Mouse (Mus musculus): ENCODE measurements around the gene H2-M2. TPM values are rescaled to one million over a fixed set of nuclear protein-coding genes. Genes with fewer than 3 reads are reported as not detected.
"Not testable (repeated sequence)": the region's sequence is repeated elsewhere in the genome, so short reads cannot be mapped to it uniquely, and the experiment has no call there.

The H2-M2 gene
- polyA plus RNA-seq (2016; fragmentation: Nextera tagmentation; extraction: Ambion mirVana): not detected in 2 replicates

- no peaks in the 10 kb centered on the region for H3K36me3 ChIP-seq
- H3K9ac ChIP-seq: no peak within 1 kb of the TSS
- no peaks in the 10 kb centered on the region for H3K9me3 ChIP-seq (replicated peaks)
- no peak within 1 kb of the TSS for H3K4me2 ChIP-seq
- no peak within 1 kb of the TSS for H3K4me3 ChIP-seq
- no peak for ATAC-seq
- 69% methylated on average over 2 of the region's 2 CpGs for WGBS (ENCODE audit: insufficient replicate concordance)
- H3K4me1 ChIP-seq: no peaks in the 10 kb centered on the region
- no peak within 1 kb of the TSS for H3K27ac ChIP-seq
- H3K27me3 ChIP-seq (replicated peaks): no peaks in the 10 kb centered on the region
Observed at GRCm38 (mm10) chr17:37483452-37483851, at the start of gene H2-M2. TSS of gene H2-M2 (minus strand) at chr17:37483552.

DNA sequence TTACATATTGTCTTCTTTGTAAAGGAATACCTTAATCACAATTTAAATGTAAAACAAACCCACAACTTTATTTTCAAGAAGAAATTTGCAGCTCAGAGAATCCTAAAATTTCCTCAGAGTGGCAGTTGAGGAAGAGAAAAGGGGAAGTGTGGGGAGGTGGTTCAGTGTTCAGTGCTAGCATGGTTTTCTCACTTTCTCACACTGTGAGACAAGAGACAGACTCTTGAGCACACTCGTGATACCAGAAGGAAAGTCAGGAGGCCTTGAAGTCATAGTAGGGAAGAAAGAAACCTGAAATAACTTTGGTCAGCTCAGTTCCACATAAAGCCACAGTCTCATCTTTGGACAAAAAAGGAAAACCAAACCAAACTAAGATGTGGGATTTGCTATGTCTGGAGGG, 42.1 kb upstream of the H2-M2 start:
- not testable (repeated sequence) for H3K36me3 ChIP-seq; H3K4me3 ChIP-seq; H3K4me1 ChIP-seq; H3K27ac ChIP-seq; H3K9ac ChIP-seq; H3K27me3 ChIP-seq (replicated peaks); ATAC-seq; H3K4me2 ChIP-seq; H3K9me3 ChIP-seq (replicated peaks)
- 17% methylated on average over 1 of the region's 1 CpGs for WGBS (ENCODE audit: insufficient replicate concordance)

GRCm38 (mm10) chr17:37524612-37525011, 41.3 kb upstream of the H2-M2 start:
- H3K9ac ChIP-seq; H3K36me3 ChIP-seq; H3K4me2 ChIP-seq; H3K27me3 ChIP-seq (replicated peaks); ATAC-seq; H3K9me3 ChIP-seq (replicated peaks); H3K4me3 ChIP-seq; H3K27ac ChIP-seq; H3K4me1 ChIP-seq: not testable (repeated sequence)

GRCm38 (mm10) chr17:37507730-37508129, 24.4 kb upstream of the H2-M2 start, which contains the start of gene Olfr111:
TSS of gene Olfr111 (plus strand) at chr17:37508030.
- WGBS (ENCODE audit: insufficient replicate concordance): 71% methylated on average over 4 of the region's 4 CpGs
- no peak within 1 kb of the TSS for H3K9ac ChIP-seq
- H3K4me3 ChIP-seq: no peak within 1 kb of the TSS
- ATAC-seq: no peak
- no peak within 1 kb of the TSS for H3K4me2 ChIP-seq
- no peaks in the 10 kb centered on the region for H3K27me3 ChIP-seq (replicated peaks)
- H3K36me3 ChIP-seq: no peaks in the 10 kb centered on the region
- H3K9me3 ChIP-seq (replicated peaks): no peaks in the 10 kb centered on the region
- H3K4me1 ChIP-seq: no peaks in the 10 kb centered on the region
- H3K27ac ChIP-seq: no peak within 1 kb of the TSS

DNA sequence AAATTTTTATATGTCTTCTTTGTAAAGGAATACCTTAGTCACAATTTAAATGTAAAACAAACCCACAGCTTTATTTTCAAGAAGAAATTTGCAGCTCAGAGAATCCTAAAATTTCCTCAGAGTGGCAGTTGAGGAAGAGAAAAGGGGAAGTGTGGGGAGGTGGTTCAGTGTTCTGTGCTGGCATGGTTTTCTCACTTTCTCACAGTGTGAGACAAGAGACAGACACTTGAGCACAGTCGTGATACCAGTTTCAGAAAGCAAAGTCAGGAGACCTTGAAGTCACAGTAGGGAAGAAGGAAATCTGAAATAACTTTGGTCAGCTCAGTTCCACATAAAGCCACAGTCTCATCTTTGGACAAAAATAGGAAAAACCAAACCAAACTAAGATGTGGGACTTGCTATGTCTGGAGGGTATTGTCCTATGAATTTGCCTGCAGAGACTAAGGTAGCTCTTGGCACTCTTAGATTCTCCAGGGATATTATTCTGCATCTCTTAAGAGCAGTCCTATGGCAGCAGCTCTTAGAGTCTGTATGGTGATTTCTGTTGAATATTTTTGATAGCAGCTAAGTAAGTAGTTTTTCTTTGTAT, 8.7 kb upstream of the H2-M2 start, which contains the start of gene Olfr110:
Gene Olfr110 (plus strand): TSS at position 539 of the 589 bp plus-strand sequence.
- Histone ChIP-seq H3K4me3 (no peak within 1 kb of the TSS), H3K36me3 (no peaks in the 10 kb centered on the region), H3K27me3 (replicated peaks) (no peaks in the 10 kb centered on the region), H3K27ac (no peak within 1 kb of the TSS), H3K4me1 (no peaks in the 10 kb centered on the region), H3K9me3 (replicated peaks) (no peaks in the 10 kb centered on the region), H3K9ac (no peak within 1 kb of the TSS), H3K4me2 (no peak within 1 kb of the TSS)
- WGBS (ENCODE audit: insufficient replicate concordance): 19% methylated on average over 1 of the region's 1 CpGs
- no peak for ATAC-seq

- Histone ChIP-seq H3K4me3 (no peak within 1 kb of the TSS), H3K4me2 (no peak within 1 kb of the TSS), H3K27me3 (replicated peaks) (no peaks in the 10 kb centered on the region), H3K27ac (no peak within 1 kb of the TSS), H3K4me1 (no peaks in the 10 kb centered on the region), H3K36me3 (no peaks in the 10 kb centered on the region), H3K9ac (no peak within 1 kb of the TSS), H3K9me3 (replicated peaks) (no peaks in the 10 kb centered on the region)
- WGBS (ENCODE audit: insufficient replicate concordance): 80% methylated on average over 1 of the region's 1 CpGs
- no peak for ATAC-seq
Observed at GRCm38 (mm10) chr17:37458616-37459015, 24.7 kb downstream of the H2-M2 start, which contains the start of gene Olfr109. TSS of gene Olfr109 (plus strand) at chr17:37458916.

DNA sequence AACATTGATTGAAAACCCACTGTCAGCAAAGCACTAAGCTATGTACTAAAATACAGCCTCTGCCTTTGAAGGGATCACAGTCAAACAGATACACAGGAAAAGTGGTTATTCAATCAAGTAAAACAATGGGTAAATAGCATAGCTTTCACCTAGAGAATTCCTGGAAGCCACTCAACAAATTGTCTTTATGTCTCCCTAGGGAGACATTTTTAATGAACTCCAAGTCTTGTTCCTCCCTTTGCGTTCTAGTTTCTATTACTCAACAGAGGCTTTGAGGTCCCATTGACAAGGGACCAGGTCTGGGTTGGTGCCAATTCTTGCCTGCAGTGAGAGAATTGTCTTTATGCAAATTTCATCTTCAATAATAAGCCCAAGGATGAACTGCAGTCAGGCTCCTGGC, 38.2 kb downstream of the H2-M2 start, which contains the start of gene Olfr108:
Gene Olfr108 (plus strand): TSS at position 301 of the 400 bp plus-strand sequence.
- Histone ChIP-seq H3K27ac (no peak within 1 kb of the TSS), H3K4me3 (no peak within 1 kb of the TSS), H3K36me3 (no peaks in the 10 kb centered on the region), H3K27me3 (replicated peaks) (no peaks in the 10 kb centered on the region), H3K4me1 (no peaks in the 10 kb centered on the region), H3K9me3 (replicated peaks) (no peaks in the 10 kb centered on the region), H3K4me2 (no peak within 1 kb of the TSS), H3K9ac (no peak within 1 kb of the TSS)
- ATAC-seq: no peak
- WGBS (ENCODE audit: insufficient replicate concordance): 65% methylated on average over 1 of the region's 1 CpGs

Other genes with a start within 250 kb of the H2-M2 start
- not detected in 2 replicates for gene Olfr97, start 246.2 kb downstream of the H2-M2 start, polyA plus RNA-seq (2016; fragmentation: Nextera tagmentation; extraction: Ambion mirVana)
- not detected in 2 replicates for gene Olfr98, start 219.8 kb downstream of the H2-M2 start, polyA plus RNA-seq (2016; fragmentation: Nextera tagmentation; extraction: Ambion mirVana)
- gene H2-M3, start 213.3 kb downstream of the H2-M2 start, polyA plus RNA-seq (2016; fragmentation: Nextera tagmentation; extraction: Ambion mirVana): 1.1 and 1.5 TPM in 2 replicates
- gene Olfr99, start 200.1 kb downstream of the H2-M2 start, polyA plus RNA-seq (2016; fragmentation: Nextera tagmentation; extraction: Ambion mirVana): not detected in 2 replicates
- gene Olfr101, start 179.2 kb downstream of the H2-M2 start, polyA plus RNA-seq (2016; fragmentation: Nextera tagmentation; extraction: Ambion mirVana): not detected in 2 replicates
- gene Olfr102, start 166.5 kb downstream of the H2-M2 start, polyA plus RNA-seq (2016; fragmentation: Nextera tagmentation; extraction: Ambion mirVana): not detected in 2 replicates
- not detected in 2 replicates for gene Olfr103, start 143.9 kb downstream of the H2-M2 start, polyA plus RNA-seq (2016; fragmentation: Nextera tagmentation; extraction: Ambion mirVana)
- not detected in 2 replicates for gene Olfr104-ps, start 124.0 kb downstream of the H2-M2 start, polyA plus RNA-seq (2016; fragmentation: Nextera tagmentation; extraction: Ambion mirVana)
- not detected in 2 replicates for gene Olfr105-ps, start 104.5 kb downstream of the H2-M2 start, polyA plus RNA-seq (2016; fragmentation: Nextera tagmentation; extraction: Ambion mirVana)
- not detected in 2 replicates for gene Olfr106-ps, start 93.2 kb downstream of the H2-M2 start, polyA plus RNA-seq (2016; fragmentation: Nextera tagmentation; extraction: Ambion mirVana)
- gene Olfr107, start 84.3 kb downstream of the H2-M2 start, polyA plus RNA-seq (2016; fragmentation: Nextera tagmentation; extraction: Ambion mirVana): not detected in 2 replicates
- not detected in 2 replicates for gene Olfr108, start 38.1 kb downstream of the H2-M2 start, polyA plus RNA-seq (2016; fragmentation: Nextera tagmentation; extraction: Ambion mirVana)
- gene Olfr109, start 24.6 kb downstream of the H2-M2 start, polyA plus RNA-seq (2016; fragmentation: Nextera tagmentation; extraction: Ambion mirVana): not detected in 2 replicates
- not detected in 2 replicates for gene Olfr110, start 8.9 kb upstream of the H2-M2 start, polyA plus RNA-seq (2016; fragmentation: Nextera tagmentation; extraction: Ambion mirVana)
- not detected in 2 replicates for gene Olfr111, start 24.5 kb upstream of the H2-M2 start, polyA plus RNA-seq (2016; fragmentation: Nextera tagmentation; extraction: Ambion mirVana)
- not detected in 2 replicates for gene Olfr112, start 85.9 kb upstream of the H2-M2 start, polyA plus RNA-seq (2016; fragmentation: Nextera tagmentation; extraction: Ambion mirVana)
- gene Olfr113, start 94.1 kb upstream of the H2-M2 start, polyA plus RNA-seq (2016; fragmentation: Nextera tagmentation; extraction: Ambion mirVana): not detected in 2 replicates
- gene Olfr114, start 109.2 kb upstream of the H2-M2 start, polyA plus RNA-seq (2016; fragmentation: Nextera tagmentation; extraction: Ambion mirVana): not detected in 2 replicates
- not detected in 2 replicates for gene Olfr115, start 143.6 kb upstream of the H2-M2 start, polyA plus RNA-seq (2016; fragmentation: Nextera tagmentation; extraction: Ambion mirVana)
- gene Olfr116, start 143.6 kb upstream of the H2-M2 start, polyA plus RNA-seq (2016; fragmentation: Nextera tagmentation; extraction: Ambion mirVana): not detected in 2 replicates
- not detected in 2 replicates for gene Olfr117, start 180.2 kb upstream of the H2-M2 start, polyA plus RNA-seq (2016; fragmentation: Nextera tagmentation; extraction: Ambion mirVana)
- not detected in 2 replicates for gene Olfr118, start 183.4 kb upstream of the H2-M2 start, polyA plus RNA-seq (2016; fragmentation: Nextera tagmentation; extraction: Ambion mirVana)
- not detected in 2 replicates for gene Olfr119, start 213.0 kb upstream of the H2-M2 start, polyA plus RNA-seq (2016; fragmentation: Nextera tagmentation; extraction: Ambion mirVana)
- not detected in 2 replicates for gene Olfr120, start 238.3 kb upstream of the H2-M2 start, polyA plus RNA-seq (2016; fragmentation: Nextera tagmentation; extraction: Ambion mirVana)